Mouse (Mus musculus) left cerebral cortex, adult 8-10 months (tissue): ENCODE data around the gene Wt1. TPM values are rescaled to one million over a fixed set of nuclear protein-coding genes. Genes with fewer than 3 reads are reported as not detected.

Experiments
- DNase-seq, 2 experiments: peaks; one replicate each; pipeline ENCODE4 v3.0.0; 2022; ENCODE audit warnings: low spot score in 2 of 2
- total RNA-seq, 4 experiments: library from RNA; stranded (reverse); gene quantifications; 2 replicates each; pipeline ENCODE4 v1.2.4; 2022

The Wt1 gene
- under 1 TPM; 0.32 to 0.79 (median 0.53) TPM for total RNA-seq

DNA sequence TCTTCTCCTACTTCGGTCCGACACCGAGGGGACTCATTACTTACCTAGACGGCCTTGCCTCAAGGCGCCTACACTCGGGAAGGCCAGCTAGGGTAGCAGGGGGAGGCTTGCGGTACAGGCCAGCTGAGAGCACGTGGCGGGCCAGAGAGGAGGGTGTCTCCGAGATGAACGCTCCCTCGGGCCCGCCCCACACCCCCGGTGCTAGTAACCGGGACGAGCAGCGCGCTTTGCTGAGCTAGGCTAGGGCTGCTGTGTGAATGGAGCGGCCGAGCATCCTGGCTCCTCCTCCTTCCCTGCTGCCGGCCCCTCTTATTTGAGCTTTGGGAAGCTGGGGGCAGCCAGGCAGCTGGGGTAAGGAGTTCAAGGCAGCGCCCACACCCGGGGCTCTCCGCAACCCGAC, at the start of gene Wt1:
Gene Wt1 (plus strand): TSS at position 251 of the 400 bp plus-strand sequence.
- DNase-seq = no peak

DNA sequence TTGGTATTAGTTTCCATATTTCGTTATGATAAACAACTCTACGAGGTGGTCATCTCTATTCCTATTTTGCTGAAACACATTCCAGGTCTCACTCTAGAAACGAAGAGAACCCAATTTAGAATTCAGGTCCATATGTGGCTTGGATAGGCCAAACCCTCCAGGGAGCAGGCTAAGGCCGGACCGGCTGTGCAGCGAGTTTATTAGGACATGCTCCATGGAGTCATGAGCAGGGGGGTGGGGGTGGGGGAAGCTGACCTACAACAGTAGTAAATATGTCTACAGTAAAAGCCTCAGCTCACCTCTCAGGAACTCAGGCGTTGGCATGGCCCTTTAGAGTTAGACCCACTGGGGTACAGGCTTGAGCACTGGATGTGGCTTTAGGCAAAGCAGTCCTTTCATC, 49.2 kb upstream of the Wt1 start:
- DNase-seq = no peak

DNA sequence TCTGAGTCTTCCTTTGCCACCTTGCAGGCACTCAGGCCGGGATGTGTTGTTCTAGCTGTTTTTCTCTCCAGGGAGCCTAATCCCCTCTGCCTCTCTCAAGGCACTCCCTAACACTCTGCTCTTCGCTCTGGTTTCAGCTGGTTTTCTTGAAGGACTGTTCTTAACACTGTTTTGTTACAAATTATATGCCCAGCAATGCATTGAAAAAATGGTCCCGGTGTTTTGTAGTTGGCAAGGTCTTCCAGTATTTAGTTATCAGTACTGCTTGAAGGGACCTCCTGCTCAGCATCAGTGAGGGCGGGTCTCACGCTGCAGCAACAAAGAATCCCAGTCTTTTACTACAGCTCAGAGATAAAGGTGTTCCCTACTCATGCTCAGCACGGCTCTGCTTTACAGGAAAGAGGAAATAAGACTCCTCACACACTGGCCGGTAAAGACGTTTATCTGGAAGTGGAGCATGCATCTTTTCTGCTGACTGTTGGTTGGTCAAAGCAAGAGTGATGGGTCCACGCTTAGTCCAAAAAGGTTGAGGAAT, 44.0 kb upstream of the Wt1 start:
- DNase-seq = no peak

DNA sequence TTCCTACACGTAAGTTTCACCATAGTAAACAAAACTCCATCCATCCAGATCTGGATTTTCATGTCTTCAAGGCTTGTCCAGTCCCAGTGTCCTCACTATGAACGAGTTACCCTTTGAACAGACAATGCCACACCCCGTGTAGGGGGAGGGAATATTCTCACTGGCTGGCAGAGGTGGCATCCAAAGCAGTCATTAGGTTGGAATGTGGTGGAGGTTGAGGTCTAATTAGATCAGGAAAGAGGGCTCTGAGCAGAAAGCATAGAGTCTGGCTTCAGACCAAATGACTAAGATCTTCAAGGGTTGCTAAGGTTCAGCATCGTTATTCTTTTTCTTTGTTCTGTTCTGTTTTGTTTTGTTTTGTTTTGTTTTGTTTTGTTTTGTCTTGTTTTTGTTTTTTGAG, 42.3 kb upstream of the Wt1 start:
- DNase-seq = no peak

DNA sequence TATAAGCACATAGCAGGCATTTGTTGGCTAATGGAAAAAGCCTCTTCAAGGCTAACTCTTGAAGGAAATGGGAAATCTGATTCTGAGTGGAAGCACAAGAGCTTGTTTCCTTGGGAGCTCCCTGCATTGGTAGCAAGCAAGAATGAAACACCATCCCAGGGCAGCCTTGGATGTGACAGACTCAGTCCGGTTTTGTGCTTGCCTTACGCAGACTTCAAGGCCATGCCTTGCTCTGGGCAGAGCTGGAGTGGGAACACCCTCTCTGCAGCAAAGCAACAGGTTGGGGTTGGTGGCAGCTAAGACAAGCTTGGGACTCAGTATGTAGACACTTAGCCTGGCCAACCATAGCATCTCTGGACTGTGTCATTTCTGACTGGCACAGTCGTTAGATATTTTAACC, 40.2 kb upstream of the Wt1 start:
- no peak for DNase-seq

DNA sequence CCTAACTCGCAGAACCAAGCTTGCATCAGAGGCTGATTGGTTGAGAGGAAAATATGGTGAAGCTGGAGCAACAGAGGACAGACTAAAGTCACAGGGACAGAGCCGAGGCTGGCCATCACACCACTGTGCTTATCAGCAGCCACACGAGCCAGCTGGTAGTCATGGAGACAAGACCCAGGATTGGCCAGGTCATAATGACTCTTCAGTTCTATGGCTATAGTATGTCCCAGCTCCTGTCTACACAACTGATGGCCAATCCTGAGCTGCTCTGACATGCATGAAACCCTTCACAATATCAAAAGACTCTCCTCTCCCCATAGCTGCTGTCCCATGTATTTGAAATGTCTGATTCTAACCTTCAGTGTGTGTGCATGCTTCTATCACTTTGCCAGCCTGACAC, 38.3 kb upstream of the Wt1 start:
- DNase-seq = no peak

DNA sequence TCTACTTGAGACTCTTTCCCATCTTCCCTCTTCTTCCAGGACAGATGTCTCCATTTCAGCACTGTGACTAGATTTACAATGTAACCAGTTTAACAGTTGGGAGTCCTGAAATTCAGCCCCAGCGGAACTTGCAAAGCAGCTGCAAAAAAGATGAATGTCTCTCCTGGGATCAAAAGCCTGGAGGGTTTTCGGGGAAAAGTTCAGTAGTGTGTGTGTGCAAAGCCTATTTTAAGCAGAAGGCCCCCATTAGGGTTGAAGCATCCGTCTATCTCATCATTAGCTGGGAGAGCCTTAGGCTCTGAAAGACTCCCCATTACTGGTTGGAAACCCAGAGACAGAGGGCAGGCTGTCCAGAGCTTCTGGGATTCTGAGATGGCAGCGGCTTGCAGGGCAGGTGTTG, 37.2 kb upstream of the Wt1 start:
- no peak for DNase-seq

DNA sequence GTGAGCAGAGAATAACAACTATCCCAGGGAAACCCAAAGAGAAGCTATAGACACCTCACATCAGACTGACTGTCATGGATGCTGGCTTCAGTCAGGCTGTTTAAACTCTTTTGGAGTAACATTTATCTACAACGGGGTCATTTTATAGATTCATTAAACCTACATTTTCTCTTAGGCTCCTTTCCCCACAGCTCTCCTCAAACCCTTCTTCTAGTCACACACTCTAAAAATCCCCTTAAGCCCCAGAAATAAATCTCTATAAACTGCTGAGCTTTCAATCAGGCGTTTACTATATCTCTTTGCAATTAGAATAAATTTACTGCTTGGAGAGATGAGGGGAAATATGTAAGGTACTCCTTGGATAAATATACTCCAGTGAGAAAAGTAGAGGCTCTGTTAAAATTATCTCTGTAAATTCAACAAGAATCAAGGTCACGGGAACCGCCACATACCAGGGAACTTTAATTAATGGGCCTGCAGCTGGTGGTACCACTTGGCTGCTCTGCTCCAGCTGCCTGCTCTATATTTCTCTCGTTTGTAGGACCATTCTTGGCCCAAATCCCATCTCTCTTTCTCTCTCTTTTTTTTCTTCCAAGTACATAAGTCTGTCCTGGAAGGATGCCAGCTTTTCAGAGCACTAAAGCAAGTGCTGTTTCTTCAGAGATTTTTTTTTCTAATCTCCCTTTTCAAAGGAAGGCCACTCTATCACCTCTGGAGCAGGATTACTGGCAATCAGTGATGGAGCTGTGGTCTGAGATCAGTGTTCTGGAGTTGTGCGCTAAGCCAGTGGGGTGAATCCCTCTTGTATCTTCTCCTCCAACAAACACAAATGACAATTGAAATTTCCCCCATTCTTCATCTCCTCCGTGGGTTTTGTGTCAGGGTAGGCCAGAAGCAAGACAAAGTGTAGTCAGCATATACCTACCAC, 36.5 kb upstream of the Wt1 start:
- DNase-seq = peak in 1 of 2 experiments; percentile 10

DNA sequence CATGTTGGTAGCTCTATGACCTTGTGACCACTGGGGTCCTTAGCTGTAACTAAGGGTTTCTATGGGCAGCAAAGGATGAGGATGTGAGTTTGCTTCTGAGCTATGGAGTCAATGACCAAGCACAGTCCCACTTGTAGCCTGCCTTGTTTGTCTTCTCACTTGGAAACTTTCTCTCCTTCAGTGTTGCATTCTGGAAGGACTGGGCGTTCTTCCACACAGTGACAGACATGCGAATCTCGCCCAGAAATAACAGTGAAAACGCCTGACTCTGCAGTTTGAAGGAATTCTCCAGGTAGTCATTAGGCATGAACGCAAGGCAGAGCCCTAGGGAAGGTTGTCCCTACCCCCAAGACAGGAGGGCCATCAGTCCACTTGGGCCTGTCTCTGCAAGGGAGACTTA, 35.3 kb upstream of the Wt1 start:
- DNase-seq = no peak

DNA sequence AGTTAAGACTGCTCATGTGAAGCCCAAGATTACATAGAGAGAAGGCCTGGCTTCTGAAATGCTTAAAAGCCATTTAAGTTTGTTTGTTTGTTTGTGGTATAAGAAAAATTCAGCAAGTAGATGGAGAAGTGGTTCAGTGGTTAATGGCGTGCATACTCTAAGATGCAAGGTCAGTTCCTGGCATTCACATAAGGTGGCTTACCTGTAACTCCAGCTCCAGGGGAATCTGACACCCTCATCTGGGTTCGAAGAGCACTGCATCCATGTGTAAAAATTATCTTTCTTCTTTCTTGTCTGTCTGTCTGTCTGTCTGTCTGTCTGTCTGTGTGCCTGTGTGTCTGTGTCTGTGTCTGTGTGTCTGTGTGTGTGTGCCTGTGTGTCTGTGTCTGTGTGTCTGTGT, 34.6 kb upstream of the Wt1 start, which contains the start of gene Gm11060:
Gene Gm11060 (plus strand): TSS at position 301 of the 400 bp plus-strand sequence.
- no peak for DNase-seq

DNA sequence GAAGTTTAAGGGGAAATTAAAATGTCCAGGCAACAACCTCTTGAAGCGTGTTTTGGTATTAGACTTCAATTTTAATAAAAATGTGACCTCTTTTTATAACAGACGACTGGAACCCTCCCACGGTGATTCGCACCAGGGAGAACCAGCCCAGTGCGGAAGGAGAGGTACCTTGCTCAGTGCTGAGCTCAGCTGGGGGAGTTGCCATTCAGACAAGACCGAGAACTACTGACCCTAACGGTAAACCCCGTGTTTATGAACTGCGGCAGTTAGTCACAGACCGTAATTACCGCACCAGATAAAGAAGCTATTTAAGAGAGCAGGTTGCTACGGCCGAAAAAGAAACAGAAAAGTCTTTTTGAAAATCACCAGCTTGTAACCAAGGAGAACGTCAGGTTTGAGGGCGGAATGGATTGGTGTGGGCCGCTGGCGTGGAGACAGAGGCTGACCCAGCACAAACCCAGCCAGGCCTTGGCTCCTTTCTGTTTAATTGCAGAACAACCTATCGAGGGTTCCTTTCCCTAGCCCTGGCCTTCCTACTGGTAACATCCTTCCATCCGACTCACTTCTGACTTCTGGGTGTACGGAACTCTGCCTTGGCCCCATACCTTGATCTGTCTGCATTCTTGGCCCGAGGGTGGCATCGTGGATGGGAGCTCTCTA, 28.9 kb upstream of the Wt1 start:
- no peak for DNase-seq

DNA sequence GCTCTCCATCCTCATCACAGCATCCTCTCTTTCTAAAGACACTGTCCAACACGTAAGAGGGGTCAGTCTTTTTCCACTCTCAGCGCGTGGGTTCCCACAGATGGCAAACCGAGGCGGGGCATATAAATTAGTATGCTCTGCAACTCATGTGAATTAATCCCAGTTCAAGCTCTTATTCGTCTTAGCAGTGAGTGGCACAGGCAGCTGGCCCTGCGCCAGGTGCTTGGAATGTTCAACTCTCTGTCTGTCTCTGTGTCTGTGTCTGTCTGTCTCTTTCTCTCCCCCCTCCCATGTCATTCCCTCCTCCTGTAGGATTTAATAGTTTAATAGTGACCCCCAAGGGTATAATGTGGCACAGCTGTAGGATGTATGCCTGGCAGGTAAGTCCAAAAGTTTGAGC, 26.9 kb upstream of the Wt1 start:
- DNase-seq = no peak

DNA sequence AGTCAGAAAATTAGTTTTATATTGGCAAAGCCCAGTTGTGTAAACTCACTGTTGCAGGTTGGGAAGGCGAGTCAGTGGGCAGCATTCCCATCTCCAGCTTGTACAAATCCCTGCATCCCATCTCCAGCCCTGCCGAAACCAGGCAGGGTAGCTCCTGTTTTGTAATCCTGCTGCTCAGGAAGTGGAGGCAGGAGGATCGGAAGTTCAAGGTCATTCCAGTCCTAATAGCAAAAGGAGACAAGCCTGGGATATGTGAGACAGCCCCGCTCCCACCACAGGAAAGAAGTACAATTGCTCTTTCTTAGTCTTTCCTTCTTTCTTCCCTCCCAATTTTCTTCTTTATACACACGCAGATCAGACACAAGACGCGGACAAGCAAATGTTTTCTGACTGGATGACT, 25.8 kb upstream of the Wt1 start:
- DNase-seq = no peak

DNA sequence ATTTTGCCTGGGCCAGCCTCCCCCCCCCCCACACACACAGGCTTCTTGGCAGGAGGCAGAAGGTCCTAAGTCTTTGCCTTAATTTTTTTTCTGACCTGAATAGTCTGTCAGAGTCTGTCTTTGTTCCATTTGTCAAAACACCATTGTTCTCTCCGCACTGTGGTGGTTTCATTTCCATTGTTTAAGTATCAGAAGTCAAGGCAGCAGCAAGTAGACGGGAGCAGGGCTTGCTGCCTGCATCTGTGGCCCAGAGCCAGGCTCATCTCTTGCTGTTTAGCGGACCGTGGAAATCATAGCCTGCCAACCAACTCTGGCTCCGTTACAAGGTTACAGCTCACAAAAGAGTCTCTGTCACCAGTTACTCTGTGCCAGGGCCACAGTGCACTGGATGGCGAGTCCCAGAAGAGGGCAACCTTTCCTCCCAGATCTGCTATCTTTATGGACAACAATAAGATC, 17.6 kb upstream of the Wt1 start:
- peak in 1 of 2 experiments; percentile 82 for DNase-seq

DNA sequence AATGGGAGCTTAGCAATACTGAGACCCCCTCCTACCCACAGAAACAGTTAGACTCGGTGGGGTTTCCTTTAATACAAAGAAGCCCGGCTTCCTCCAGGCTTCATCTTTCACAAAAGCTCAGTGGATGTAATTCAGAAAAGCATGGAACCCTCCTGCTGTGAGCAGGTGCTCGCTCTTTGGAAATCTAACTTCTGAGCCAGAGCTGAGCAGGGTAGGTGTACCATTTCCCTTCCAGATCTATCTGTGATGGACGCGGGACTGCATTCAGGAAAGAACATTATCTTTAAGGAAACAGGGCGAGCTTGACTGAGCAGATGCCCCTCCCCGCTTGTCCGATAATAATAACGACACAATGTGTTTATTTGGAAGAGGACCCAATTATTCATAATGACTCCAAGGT, 12.3 kb upstream of the Wt1 start:
- DNase-seq = no peak

DNA sequence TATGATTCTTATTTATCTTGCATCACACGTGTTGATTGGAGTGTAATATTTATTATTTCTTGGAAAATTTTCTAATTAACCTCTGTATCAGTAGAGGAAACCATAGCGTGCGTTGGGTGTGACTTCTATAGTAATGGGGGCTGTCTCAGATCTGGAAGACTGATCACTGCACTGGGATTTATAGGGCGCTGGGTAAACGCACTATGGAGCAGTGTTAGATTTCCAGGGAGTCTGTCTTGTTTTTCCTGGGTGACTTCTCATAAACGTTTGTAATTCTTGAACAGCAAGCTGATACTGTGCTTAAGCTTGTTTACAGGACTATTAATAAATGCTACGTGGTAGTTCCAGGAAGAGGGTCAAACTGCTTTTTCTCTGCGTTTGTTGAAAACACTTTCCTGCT, 8.7 kb upstream of the Wt1 start:
- DNase-seq = no peak

DNA sequence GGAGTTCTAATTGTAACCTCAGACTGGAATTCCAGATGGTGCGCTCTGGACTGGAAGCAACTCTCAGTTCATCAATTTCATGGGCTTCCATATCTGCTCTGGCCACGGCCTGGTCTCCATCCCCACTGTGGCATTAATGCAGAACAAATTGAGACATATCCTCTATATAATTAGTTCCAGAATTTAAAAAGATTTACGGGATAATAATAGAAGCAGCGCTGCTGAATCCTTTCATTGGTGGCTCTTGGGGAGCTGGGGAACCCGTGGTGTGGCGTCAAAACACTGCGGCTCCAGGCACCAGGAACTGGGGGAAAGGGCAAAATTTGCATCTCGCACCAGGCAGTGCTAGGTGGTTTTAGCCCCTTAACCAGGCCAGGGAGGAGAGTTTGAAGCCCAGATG, 4.1 kb upstream of the Wt1 start:
- DNase-seq = no peak

DNA sequence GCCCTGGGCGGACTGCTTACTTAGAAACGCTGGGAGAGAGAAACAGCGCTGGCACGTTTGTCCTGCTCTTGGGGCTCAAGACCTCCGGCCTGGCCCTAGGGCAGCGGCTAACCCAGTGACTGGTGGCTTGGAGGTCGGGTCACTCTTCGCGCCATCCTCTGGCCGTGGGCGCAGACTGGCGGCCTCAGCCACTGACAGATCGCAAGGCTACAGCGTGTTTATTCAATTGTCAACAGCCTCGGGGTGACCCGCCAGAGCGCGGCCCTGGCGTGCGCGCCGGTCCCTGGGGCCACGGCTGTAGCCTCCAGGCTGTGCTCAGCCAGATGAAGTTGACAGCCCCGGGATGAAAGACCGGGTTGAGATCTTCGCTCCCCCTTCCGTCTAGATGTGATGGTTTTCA, 3.4 kb upstream of the Wt1 start:
- no peak for DNase-seq

DNA sequence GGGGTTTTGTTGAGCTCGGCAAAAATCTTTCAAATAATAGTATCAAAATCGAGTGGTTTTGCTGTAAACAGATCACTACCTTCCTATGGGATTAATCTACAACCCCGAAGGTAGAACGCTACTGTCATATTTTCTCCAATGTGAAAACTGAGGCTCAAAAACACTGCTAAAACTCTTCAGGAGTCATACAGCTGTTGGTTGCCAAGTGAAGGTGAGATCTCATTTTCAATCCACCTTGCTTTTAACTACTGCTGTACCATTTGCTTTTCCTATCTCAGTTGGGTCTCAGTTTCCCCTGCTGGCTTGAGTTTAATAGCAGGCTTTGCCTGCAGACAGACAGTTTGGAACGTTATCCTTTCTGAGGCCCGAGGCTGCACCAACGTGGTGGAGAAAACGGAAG, 2.9 kb upstream of the Wt1 start:
- DNase-seq = no peak

DNA sequence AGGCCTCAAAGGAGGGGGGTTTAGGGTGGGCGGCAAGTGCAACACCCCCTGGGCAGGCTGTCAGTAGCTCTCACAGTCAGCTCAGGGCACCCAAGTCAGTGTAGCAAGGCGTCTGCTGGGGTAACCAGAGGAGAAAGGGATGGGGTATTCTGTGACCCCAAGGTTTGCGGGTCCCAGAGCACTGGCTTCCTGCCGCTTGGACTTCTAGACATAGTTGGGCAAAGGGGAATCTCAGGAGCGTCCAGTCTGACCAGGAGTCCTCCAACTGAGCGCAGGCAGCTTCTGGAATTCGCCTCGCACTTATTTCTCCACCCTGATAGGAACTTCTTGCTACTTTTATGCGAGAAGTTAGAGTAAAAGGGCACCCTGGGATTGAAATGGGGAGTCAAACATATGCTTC, 2.4 kb upstream of the Wt1 start:
- DNase-seq = no peak

DNA sequence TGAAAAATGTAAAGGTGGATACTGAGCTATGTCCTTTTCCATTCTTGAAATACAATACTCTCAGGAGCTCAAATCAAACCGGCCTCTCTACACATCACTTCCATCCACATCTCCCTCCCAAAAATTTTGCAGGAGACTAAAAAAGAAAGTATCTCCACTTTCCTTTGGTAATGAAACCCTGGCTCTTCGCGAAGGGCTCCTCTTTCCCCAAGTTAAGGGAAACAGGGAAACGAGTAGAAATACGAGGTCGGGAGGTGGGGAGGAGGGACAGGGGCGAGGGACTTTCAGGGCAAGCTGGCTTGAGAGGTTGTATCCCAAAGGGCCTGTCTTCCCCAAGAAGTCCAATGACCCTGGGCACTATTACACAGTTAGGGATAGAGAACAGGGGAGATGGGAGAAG, 1.9 kb upstream of the Wt1 start:
- no peak for DNase-seq

DNA sequence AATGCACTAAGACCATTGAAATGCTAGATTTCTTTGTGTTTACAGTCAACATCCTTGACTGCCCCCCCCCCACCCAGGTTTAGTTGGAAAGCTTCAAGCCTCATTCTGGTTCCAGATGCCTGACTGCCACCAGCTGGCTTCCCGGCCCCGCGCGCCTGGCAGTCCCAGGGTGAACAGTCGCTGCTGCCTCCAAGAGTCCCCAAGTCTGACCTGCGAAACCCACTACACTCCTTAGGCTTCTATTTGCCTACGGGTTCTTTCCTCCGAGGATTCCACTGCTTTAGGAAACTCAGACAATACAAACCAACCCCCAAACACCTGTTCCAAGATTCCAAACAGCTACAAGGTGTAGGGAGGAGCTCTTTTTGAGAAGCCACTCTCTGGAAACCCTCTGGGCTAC, 1.1 kb upstream of the Wt1 start:
- no peak for DNase-seq

DNA sequence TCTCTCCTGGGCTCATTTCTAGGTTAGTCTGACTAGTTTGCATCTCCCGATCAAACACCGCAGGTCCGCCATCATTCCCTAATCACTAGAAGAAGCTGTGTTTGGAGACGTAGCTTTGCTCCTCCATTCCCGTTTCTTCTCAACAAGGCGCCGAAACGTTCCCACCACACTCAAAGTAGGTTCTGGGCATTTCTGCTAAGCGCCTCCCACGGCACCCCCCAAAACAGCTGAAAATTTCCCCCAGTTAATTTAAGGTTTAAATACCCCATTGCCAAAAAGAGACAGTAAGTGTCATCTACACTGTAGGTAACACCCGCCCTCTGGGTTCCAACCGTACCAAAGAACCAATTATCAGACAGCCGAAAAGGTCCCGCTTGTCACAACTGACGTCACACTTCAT, 688 bp upstream of the Wt1 start:
- no peak for DNase-seq
